Mouse (Mus musculus) embryo, embryonic 10.5 days (tissue): Measurements from ENCODE around the gene Mecom.
A peak's percentile ranks its signal among the peaks of the same experiment; 100 is the strongest.

Experiments used
- DNase-seq: peaks from one replicate; pipeline ENCODE4 v3.0.0-alpha.2; 2015; ENCODE audit warnings: low spot score

Mecom gene

DNA sequence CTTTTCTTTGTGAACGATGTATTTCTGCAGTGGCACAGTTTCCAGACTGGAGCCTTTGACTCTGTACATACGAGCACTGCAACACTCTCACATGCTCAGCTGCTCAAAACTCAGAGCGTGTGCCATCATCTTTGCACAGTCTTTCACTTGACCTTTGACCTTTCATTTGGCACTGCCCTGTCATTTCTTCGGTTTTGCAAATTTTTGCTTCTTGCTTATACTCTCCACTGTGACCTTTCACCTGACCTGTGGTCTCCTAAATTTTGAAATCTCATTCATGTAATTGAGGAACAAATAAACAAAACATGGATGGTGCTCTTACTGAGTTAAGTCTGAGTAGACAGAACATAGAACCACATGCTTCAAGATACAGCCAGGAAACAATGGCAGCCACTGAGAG, 446.7 kb downstream of the Mecom start:
- no peak for DNase-seq

DNA sequence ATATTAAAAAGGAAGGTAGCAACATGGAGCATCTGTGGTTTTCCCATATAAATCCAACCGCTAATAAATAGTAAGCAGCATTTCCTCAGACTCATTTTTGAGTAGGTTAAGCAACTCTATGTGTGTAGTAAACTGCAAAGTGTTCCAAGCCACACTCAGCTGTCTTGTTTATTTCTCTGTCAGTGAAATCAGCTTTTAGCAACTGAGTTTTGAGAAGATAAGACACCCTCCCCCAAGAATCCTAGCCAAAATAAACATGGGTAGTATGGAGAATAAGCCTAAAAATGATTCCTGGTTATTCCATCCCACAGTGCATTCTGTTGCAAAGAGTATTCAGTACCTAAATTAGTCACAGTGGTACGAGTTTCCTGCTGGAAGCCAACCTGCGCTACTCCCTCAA, 450.1 kb downstream of the Mecom start:
- no peak for DNase-seq

DNA sequence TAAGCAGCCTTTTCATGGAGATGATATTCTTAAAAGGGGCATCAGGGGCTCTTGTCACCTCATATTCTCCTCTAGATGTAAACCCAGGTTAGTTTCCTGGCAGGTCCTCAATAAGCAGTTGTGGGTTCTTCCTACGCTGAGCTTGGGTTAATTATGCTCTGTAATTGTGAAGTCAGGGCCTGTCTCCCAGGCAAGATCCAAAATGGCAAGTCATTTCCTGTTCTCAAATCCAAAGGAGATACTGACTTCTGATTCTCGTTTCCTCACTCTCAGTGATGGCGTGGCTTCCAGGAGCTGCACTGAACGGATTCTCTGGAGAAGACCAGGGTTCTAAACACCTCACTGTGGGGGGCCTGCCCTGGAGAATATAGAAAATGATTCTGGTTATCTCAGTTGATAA, 450.7 kb downstream of the Mecom start:
- DNase-seq = no peak

DNA sequence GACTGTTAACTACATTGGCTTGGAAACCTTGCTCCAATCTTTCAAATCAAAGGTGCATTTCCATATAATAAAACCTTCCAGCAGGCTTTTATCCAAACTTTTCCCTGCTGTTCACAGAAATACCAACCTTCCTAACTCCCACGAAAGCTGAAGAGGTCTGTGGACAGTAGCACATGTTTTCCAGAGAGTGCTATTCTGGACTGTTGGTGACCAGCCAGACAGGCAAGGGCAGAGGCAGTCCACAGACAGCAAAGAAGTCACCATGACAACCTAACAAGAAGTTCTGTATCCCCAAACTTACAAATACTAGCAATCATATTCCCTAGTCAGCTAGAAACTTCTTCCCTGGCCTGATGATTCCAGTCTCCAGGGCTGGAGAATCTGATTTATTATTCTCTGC, 454.8 kb downstream of the Mecom start:
- DNase-seq = no peak

DNA sequence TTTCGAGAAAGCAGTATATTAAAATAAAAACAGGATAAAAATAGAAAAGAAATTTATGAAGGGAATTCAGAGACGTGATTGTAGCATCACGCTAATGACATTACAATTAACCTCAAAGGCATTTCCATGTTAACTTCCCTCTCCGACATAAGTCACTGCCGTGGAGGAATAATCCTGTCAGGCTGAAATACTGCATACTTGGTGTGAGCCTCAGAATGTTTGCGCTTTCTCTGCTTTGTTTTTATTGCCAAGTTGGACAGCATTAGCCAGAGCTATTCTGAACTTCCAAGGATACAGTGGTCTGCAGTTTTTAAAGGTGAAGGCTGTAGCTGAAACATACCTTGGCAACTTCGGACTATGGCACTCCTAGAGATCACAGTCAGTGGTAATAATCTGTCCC, 455.3 kb downstream of the Mecom start:
- no peak for DNase-seq

DNA sequence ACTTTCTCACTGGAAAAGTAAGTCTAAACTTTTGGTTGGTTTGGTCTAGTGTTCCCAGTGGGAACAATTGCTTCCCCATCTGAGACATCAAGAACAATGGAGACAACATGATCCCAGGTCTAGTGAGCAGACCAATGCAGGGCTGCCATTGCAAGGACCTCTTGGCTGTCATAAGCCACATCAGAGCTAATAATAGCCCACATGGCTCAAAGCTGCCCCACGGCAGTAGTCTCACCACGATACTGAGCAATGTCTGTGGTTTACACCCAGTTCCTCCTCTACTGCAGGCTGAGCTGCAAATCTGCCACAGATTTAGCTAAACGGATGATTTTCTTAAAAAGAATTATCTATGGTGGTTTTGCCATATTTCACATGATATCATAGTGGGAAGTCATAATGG, 455.9 kb downstream of the Mecom start:
- DNase-seq = no peak

DNA sequence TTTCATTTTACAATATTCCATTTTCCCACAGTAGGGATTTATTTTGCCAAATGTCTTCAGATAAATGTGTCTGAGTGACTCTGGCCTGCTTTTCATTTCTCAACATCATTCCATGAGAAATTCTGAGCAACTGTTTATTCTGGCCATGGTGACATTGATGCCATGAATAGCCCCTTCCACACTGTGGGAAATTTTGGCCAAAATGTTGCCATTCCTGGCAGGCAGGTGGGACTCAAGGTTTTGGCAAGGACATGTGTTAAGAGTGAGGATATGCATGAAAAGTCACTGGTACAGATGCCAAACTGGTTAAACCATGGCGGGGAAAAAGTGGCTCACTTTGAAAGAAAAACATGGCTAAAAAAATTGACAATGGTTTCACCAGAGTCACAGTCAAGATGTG, 456.4 kb downstream of the Mecom start:
- DNase-seq = no peak

DNA sequence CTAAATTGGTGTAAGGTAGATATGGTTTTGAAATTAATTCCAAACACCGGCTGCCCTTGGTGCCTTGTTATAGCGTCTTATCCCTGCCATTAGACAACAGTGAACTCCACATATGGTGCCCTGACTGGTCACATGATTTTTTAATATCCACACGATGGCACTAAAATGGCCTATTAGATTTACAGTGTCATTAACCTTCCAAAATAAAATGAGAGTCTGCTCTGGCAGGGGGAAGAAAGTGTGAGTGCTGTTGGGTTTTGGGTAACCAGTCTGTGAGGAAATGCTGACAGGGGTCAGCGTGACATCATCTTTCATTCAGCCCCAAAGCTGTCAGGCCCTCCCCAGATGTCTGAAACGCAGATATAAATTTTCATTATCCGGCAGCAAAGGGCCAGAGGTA, 461.7 kb downstream of the Mecom start:
- DNase-seq = peak; percentile 36

DNA sequence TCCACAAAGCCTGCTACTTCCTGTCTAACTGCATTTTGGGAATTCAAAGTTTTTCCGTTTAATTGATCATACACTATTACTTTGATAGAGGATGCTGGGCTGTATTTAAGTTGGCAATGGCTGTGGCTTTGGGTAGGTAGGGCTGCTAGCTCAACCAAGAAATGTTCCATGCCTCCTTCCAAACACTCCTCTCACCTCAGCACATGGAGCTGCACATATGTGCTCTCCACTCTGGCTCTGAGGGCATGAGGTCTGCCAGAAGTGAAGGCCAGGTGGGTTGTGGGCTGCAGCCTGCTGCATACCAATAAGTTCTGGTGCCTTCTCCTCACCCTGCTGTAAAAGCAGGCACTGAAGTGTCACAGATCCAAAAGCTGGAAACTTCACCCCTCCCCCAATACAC, 464.0 kb downstream of the Mecom start:
- DNase-seq = no peak

DNA sequence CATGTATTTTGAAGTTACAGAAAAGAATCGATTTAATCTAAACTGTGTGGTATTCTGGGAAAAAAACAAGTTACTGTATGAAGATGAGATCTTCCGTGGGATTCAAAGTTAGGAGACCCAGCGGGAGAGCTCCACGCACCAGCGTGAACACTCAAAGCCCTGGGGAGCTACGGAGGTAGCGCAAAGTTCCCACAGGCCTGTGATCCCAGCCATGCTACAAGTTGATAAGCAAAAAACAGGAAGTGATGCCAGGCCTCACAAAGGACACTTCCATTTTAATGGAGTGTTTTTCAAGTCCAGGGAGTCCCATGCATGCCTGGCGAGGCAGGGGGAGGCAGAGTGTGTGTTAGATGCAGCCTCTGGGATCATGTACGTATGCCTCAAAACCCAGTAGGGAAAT, 464.5 kb downstream of the Mecom start:
- DNase-seq = no peak

DNA sequence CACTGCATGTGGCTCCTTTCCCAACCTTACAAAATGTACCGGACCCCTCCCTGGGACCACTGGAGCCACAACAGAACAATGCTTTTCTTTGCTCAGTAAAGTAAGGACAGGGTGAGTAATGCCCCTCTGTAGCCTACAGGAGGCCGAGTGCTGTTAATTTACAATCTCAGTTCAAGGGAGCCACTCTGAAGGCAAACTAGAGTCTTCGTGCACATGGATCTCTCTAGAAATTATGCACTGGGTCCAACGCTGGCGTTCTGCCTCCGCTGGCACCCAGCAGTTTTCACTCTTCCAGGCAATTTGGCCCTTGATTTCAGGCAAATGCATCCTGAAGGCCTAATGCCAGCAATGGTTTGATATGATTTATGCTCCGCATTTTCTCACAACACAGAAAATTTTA, 467.0 kb downstream of the Mecom start:
- no peak for DNase-seq

DNA sequence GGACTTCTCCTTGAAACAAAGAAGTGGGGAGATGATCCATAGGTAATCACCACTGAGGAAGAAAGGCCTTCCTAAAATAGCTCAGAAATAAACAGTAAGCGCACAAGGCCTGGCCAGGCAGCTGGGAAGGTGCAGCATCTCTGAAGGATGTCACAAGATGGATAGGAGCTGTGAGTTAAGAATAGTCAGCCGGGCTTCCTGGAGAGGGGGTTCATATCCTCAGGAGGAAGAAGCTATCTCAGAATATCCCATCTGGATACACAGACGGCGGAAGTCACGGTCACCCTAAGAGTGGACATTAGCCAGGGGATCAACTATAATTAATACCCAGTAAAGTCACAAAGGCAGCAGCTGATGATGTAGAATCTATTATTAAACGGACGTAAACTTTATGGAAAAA, 471.3 kb downstream of the Mecom start:
- DNase-seq = no peak

DNA sequence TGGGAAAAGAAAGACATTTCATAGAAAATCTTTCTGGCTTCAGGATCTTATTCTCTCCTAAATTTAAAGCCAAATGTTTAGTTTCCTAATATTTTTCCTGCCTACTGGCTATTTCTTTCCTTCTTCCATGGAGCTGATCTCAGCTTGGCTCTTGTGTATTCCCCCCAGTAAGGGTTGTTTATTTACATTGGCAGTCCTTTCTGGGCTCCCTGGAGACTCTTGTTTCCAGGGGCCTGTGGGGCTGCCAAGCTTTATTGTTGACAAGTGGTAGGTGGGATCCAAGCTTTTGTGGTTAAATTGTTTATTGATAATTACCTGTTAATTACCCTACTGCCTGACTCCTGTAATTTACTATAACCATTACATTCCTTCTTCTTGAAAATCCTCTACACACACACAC, 476.5 kb downstream of the Mecom start:
- no peak for DNase-seq

DNA sequence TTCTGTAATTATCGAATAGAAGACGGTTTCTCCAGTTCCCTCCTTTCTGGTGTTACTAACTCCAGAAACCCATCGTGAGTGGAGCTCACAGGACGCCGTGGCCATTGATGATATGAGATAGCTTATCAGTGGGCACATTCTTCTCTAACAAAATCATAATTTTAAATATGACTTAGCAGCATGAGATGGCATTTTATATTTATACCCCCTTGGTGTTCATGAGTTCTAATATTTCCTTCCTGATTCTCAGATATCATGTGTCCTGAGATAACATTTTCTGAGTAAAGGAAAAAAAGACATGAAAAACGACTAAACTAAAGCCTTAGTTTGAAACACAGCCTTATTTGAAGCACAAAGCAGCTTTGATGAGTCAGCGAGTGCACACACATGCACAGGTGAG, 481.3 kb downstream of the Mecom start:
- no peak for DNase-seq

DNA sequence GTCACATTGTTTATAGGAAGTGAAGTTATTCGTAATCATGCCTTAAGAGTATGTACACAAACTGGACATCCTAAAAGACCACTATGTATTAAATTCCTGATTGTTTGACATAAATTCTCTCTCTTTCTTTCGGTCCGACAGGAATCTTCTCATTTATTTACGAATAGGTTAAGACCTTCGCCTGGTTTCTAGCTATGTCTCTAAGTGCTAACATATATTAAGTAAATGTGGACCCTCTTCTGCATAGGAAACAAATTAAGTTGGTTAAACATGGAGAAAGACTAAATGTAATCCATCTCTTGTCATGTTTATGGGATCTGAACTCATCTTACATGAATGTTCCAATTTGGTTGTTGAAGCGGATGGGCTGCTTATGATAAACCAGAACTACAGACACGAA, 487.8 kb downstream of the Mecom start:
- no peak for DNase-seq

DNA sequence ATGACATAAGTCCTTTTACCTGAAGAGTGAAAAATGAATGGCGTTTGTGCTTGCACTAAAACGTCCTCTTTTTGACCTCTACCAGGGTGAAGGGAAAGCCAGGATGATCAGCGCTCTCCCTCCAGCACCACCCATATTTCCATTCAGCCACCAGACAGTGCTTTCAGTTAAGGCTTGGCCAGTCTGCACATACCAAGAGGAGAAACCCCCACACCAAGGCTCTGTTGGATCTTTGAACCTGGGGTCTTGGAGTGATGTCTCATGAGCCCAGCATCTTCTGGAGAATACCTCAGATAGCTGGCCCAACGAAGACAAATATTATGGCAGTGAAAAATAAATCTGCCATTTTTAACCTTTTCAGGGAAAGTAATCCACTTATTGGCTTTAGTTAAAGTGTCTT, 488.2 kb downstream of the Mecom start:
- no peak for DNase-seq

DNA sequence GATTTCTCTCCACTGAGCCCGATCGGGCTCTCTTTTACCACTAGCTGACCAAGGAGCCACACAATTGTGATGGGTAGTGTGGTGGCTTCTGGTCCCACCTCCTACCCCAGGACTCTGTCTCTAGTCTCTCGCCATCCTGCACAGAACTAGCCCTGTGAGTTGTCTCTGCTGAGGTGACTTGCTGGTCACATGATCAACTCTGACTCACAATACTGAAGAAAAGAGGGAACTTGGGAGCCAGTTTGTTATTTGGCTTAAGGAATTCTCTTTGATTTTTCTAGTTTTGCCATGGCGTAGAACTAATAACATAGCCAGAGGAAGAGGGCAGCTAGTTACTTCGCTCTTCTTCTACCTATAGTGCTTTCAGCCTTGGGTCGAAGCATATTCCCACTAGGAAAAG, 496.5 kb downstream of the Mecom start:
- DNase-seq = no peak

DNA sequence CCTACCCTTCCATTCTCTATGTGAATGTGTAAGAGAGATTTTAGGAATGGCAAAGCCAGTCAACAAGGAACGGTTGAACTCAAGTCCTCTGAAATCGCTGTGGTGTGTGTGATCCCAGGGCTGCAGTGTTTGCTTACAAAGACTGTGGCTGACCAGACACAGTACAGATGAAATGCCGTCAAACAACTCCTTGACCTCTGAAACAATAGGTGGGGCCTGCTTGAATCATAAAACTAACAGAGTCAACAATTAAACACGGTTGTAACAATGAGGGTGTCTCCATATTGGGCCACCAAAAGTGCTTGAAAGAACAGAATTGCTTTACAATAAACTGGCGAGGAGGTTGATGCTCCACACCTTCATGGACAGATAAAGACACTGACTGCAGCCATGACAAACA, 497.0 kb downstream of the Mecom start:
- no peak for DNase-seq

DNA sequence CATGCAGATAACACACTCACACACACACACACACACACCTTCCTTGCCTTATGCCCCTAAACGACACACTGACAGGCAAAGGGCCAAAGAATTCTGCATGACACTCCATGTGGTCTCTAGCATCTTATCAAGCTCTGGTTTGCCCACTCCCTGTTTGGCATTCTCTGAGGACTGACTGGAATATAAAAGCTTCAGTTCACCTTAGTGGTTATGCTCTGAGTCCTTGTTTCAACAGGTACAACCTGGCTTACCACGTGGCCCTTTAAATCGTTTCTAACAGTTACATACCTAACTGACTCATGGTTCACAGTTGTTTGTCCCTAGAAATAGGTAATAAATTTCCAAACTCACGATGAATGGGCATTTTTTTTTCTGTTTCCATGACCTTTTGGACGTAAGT, 499.0 kb downstream of the Mecom start:
- DNase-seq = no peak

DNA sequence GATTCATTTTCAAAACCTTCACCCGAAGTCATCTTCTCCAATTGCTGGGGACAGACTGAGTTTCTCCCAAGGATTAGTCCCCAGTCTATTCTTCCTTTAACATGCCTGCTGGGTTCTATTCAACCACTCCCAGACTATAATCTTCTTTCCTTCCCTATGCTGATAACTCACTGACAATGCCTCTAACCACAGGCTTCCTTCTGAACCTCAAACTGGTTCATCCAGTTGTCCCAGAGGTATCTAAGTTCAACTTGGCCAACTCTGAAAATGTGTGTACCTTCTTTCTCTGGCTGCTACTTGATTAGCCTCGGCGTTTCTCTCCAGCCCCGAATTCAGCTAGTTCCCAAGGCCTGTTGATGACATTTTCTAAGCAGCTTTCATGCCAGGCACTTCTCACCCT, 499.7 kb downstream of the Mecom start:
- no peak for DNase-seq

DNA sequence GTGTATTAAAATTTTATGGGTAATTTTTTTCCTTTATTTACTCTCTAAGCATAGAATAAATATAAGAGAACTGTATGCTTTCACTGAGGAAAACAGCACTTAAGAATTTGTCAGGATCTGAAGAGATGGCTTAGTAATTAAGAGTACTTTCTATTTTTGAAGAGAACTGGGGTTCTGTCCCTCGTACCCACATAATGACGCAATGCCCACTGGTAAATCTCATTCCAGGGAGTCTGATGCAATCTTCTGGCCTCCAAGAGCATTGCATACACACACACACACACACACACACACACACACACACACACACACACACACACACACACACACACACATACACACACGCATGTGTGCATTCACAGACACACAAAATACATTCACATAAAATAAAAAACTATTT, 504.3 kb downstream of the Mecom start:
- DNase-seq = no peak

DNA sequence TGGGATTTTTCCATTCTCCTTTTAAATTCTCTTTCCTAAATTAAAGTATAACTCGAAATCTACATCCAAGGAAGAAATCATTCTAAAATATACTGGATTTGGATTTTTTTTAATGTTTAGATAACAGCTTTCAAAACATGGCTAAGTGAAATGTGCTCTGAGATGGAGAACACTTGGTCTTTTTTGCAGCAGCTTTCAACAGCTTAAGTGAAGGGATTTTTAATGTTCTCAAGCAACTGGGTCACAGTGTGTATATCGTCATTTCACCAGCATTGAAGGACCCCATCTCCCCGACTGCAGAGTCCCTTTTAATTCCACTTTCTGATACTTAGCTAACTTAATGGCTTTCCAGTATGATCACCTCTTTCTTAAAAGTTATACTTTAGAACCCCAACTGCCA, 509.3 kb downstream of the Mecom start:
- no peak for DNase-seq

DNA sequence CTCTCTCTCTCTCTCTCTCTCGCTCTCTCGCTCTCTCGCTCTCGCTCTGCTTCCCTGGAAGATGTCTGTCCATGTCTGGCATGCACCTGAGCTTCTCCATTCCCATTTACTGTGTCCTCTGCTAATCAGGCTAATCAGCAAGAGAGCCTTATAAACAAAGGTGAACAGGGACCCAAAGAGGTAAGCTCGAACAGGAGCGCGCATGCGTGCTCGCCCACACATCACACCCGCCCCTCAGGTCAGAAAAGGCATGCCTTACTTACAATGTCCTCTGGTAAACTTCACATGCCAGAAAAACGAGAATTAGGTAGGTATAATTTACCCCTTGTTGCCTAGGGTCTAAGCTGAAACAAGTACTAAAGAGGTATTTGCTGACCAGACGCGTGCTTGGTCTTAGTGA, 527.8 kb downstream of the Mecom start:
- no peak for DNase-seq

DNA sequence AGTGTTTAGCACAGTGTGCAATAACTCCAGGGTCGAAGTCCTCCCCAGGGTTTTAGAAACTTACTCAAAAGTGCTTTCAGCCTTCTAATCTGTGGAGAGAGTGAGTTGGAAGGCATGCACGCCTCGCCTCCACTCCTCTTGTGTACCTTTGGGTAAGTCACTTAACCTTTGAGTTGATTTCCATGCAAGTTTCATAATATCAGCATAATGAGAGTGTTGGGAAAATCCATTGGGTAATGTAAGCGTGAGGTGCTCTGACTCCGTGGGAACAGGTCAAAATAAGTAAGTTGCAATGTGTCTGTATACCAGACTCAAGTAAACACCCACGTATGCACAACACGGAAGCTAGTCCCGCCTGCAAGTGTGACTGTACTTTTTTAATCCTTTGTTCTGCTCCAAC, 528.4 kb downstream of the Mecom start:
- no peak for DNase-seq

DNA sequence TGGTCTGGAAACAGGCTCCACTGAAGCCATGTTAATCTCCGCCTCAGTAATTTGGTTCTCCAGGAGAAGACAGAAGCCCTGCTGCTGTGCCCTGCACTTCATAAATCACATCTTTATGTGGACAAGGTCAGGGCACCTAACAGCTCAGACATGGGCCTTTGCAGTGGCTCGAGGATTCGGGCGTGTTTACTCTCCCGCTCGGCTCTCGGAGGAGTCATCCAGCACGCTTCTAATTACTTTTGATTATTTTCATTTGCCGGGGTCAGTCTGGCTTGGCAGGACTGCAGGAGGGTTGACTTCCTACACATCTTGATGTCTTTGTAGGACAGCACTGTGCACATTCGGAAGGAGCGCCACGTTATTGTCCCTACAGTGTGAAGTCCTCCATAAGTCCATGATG, 529.6 kb downstream of the Mecom start:
- peak; percentile 84 for DNase-seq

DNA sequence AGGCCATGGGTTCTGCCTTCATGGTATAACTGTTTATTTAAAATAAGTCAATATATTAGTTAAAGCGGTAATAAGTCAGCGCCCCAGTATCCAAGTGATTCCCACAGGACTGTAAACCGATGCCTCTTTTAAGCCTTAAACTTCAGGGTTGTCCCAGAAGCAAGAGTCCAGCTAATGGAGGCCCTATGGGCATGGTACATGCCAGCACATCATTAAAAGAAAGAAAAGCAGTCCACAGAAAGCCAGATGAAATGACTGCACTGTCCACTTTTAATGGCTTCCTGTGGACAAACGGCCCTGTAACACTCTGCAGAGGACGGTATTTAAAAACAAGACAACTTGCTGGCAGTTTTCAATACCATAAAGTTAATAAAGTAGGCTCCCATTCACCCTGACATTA, 531.0 kb downstream of the Mecom start:
- no peak for DNase-seq
